Mouse (Mus musculus): ENCODE measurements around the gene Cdh23.
A peak's percentile ranks its signal among the peaks of the same experiment; 100 is the strongest.

Gene Cdh23

GRCm38 (mm10) chr10:60473782-60474322 lies 222.4 kb downstream of the Cdh23 start:
- DNase-seq (ENCODE audit: low spot score) = no peak

- no peak for DNase-seq (ENCODE audit: low spot score)
Measured at GRCm38 (mm10) chr10:60467752-60468151, 228.5 kb downstream of the Cdh23 start.

- DNase-seq (ENCODE audit: low spot score) = no peak
Measured at GRCm38 (mm10) chr10:60463953-60464647, 232.2 kb downstream of the Cdh23 start.

GRCm38 (mm10) chr10:60456662-60457397 lies 239.5 kb downstream of the Cdh23 start:
- DNase-seq (ENCODE audit: low spot score) = no peak

- no peak for DNase-seq (ENCODE audit: low spot score)
Measured at GRCm38 (mm10) chr10:60455193-60455592, 241.1 kb downstream of the Cdh23 start.

- no peak for DNase-seq (ENCODE audit: low spot score)
Measured at GRCm38 (mm10) chr10:60447186-60447585, 249.1 kb downstream of the Cdh23 start.

GRCm38 (mm10) chr10:60445031-60445593 lies 251.2 kb downstream of the Cdh23 start:
- DNase-seq (ENCODE audit: low spot score) = peak; percentile 26

- DNase-seq (ENCODE audit: low spot score) = no peak
Measured at GRCm38 (mm10) chr10:60443078-60443477, 253.2 kb downstream of the Cdh23 start.

- DNase-seq (ENCODE audit: low spot score) = no peak
Measured at GRCm38 (mm10) chr10:60442321-60442720, 254.0 kb downstream of the Cdh23 start.

- no peak for DNase-seq (ENCODE audit: low spot score)
Measured at GRCm38 (mm10) chr10:60432679-60433078, 263.6 kb downstream of the Cdh23 start.

- DNase-seq (ENCODE audit: low spot score) = no peak
Measured at GRCm38 (mm10) chr10:60430591-60430990, 265.7 kb downstream of the Cdh23 start.

GRCm38 (mm10) chr10:60430001-60430400 lies 266.3 kb downstream of the Cdh23 start:
- no peak for DNase-seq (ENCODE audit: low spot score)

- no peak for DNase-seq (ENCODE audit: low spot score)
Measured at GRCm38 (mm10) chr10:60422756-60423155, 273.5 kb downstream of the Cdh23 start.

- DNase-seq (ENCODE audit: low spot score) = no peak
Measured at GRCm38 (mm10) chr10:60419624-60420023, 276.7 kb downstream of the Cdh23 start.

GRCm38 (mm10) chr10:60418137-60418536 lies 278.2 kb downstream of the Cdh23 start:
- peak; percentile 40 for DNase-seq (ENCODE audit: low spot score)

GRCm38 (mm10) chr10:60417041-60417440 lies 279.2 kb downstream of the Cdh23 start:
- no peak for DNase-seq (ENCODE audit: low spot score)

- no peak for DNase-seq (ENCODE audit: low spot score)
Measured at GRCm38 (mm10) chr10:60413756-60414155, 282.5 kb downstream of the Cdh23 start.

- DNase-seq (ENCODE audit: low spot score) = no peak
Measured at GRCm38 (mm10) chr10:60411794-60412193, 284.5 kb downstream of the Cdh23 start.

GRCm38 (mm10) chr10:60407831-60408230 lies 288.5 kb downstream of the Cdh23 start:
- DNase-seq (ENCODE audit: low spot score) = peak; percentile 29

- DNase-seq (ENCODE audit: low spot score) = peak; percentile 18
Measured at GRCm38 (mm10) chr10:60405460-60406177, 290.7 kb downstream of the Cdh23 start.

GRCm38 (mm10) chr10:60400507-60401295 lies 295.6 kb downstream of the Cdh23 start:
- no peak for DNase-seq (ENCODE audit: low spot score)

Data from ovary, postnatal 10 days (tissue).